Mouse (Mus musculus) megakaryocyte, embryonic 14.5 days (primary cell): ENCODE results near the gene Tfpt.

Experiments
- FLI1 ChIP-seq: IDR thresholded peaks from 2 replicates; pipeline ENCODE4 v1.6.1; 2012; ENCODE audit warnings: low read length, inconsistent platforms, mixed read lengths
- GATA1 ChIP-seq: IDR thresholded peaks from 3 replicates; pipeline ENCODE4 v1.6.1; 2012; ENCODE audit warnings: mixed read lengths, low read length, inconsistent platforms, borderline replicate concordance

DNA sequence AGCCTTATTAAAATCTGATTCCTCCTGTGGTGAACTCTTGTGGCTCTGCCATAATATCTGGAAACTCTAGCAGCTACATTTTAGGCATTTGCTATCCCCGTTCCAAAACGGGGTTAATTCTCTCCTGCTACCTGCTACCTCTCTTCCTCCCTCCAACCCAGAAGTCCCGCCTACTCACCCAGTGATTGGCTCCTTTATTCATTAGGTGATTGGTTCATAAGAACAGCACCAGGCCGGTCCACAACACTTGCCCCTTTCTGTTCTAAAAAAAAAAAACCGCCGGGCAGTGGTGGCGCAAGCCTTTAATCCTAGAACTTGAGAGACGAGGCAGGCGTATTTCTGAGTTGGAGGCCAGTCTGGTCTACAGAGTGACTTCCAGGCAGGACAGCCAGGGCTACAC, 34.6 kb downstream of the Tfpt start:
- TF ChIP-seq FLI1 (no peak), GATA1 (no peak)
